Mouse (Mus musculus) midbrain, embryonic 13.5 days (tissue): ENCODE results near the gene Acsbg1. TPM values are rescaled to one million over a fixed set of nuclear protein-coding genes. Genes with fewer than 3 reads are reported as not detected.
"Not testable (repeated sequence)": the region's sequence is repeated elsewhere in the genome, so short reads cannot be mapped to it uniquely, and the experiment has no call there.

Experiments
- ATAC-seq: fragments of 200-750 bp; cut with Nextera tagmentation; 2 replicates; pipeline ENCODE4 v1.8.0; 2017; ENCODE audit warnings: mild to moderate bottlenecking, moderate TSS enrichment, moderate library complexity
- H3K27ac ChIP-seq: fragments of 300-500 bp; sonication (generic); 2 replicates; pipeline ENCODE4 v1.5.1; 2015; ENCODE audit warnings: inconsistent platforms, mild to moderate bottlenecking, moderate library complexity
- H3K27me3 ChIP-seq: fragments of 300-500 bp; sonication (generic); 2 replicates; pipeline ENCODE4 v1.6.1; 2015; ENCODE audit warnings: mild to moderate bottlenecking, inconsistent platforms
- H3K36me3 ChIP-seq: fragments of 300-500 bp; sonication (generic); 2 replicates; pipeline ENCODE4 v1.6.1; 2015; ENCODE audit warnings: mild to moderate bottlenecking, inconsistent platforms
- H3K4me1 ChIP-seq: fragments of 300-500 bp; sonication (generic); replicated peaks from 2 replicates; pipeline ENCODE4 v1.6.1; 2015; ENCODE audit warnings: inconsistent platforms
- H3K4me2 ChIP-seq: fragments of 300-500 bp; sonication (generic); replicated peaks from 2 replicates; pipeline ENCODE4 v1.6.1; 2015; ENCODE audit warnings: moderate library complexity, mild to moderate bottlenecking, inconsistent platforms
- H3K4me3 ChIP-seq: fragments of 300-500 bp; sonication (generic); replicated peaks from 2 replicates; pipeline ENCODE4 v1.5.1; 2015; ENCODE audit warnings: mild to moderate bottlenecking, inconsistent platforms
- H3K9ac ChIP-seq: fragments of 300-500 bp; sonication (generic); replicated peaks from 2 replicates; pipeline ENCODE4 v1.6.1; 2015; ENCODE audit warnings: mild to moderate bottlenecking, inconsistent platforms
- H3K9me3 ChIP-seq: fragments of 300-500 bp; sonication (generic); 2 replicates; pipeline ENCODE4 v1.6.1; 2016; ENCODE audit warnings: mild to moderate bottlenecking, inconsistent platforms
- WGBS: fragments of 180-500 bp; shearing (Covaris S2); methylation state at CpG from one replicate; pipeline ENCODE4 v1.1.7; 2015; 5-methylcytosine and 5-hydroxymethylcytosine counted together
- polyA plus RNA-seq: library from polyadenylated mRNA; unstranded; fragments of >200 nt; fragmentation: Nextera tagmentation; extraction: Ambion mirVana; gene quantifications from 2 replicates; pipeline ENCODE4 v1.2.1, GENCODE M21; 2015

Gene Acsbg1
- polyA plus RNA-seq, 1 experiment from 2014 or later: 8.8 TPM

GRCm38 (mm10) chr9:54691241-54691805 lies 29.7 kb upstream of the Acsbg1 start:
- not testable (repeated sequence) for H3K9me3 ChIP-seq, H3K4me1 ChIP-seq, H3K27ac ChIP-seq, H3K36me3 ChIP-seq
- peak overlapping the region; percentile 48 for H3K9ac ChIP-seq
- ATAC-seq: peak; percentile 43; the same call in 1 of the 2 replicates
- WGBS: 5% methylated on average over 31 of the region's 31 CpGs
- peak overlapping the region; percentile 58 for H3K4me2 ChIP-seq
- peak overlapping the region; percentile 31 for H3K4me3 ChIP-seq
- H3K27me3 ChIP-seq: peaks cover 20% of the 10 kb centered on the region

- H3K9me3 ChIP-seq, H3K27ac ChIP-seq, H3K36me3 ChIP-seq, ATAC-seq, H3K9ac ChIP-seq, H3K4me3 ChIP-seq, H3K4me2 ChIP-seq, H3K4me1 ChIP-seq: not testable (repeated sequence)
- H3K27me3 ChIP-seq: peaks cover 16% of the 10 kb centered on the region; the same call in 1 of the 2 replicates
- 72% methylated on average over 2 of the region's 2 CpGs for whole genome bisulfite sequencing
These were observed 29.0 kb upstream of the Acsbg1 start for GRCm38 (mm10) chr9:54690697-54691096.

- Histone ChIP-seq H3K27ac (no peak overlapping the region), H3K4me2 (no peak overlapping the region), H3K9me3 (no peaks in the 10 kb centered on the region), H3K4me1 (no peaks in the 10 kb centered on the region), H3K4me3 (no peak overlapping the region), H3K27me3 (peaks cover 13% of the 10 kb centered on the region; the same call in 1 of the 2 replicates), H3K36me3 (no peaks in the 10 kb centered on the region), H3K9ac (no peak overlapping the region)
- WGBS: 79% methylated on average over 8 of the region's 8 CpGs
- no peak for ATAC-seq
These were observed 27.8 kb upstream of the Acsbg1 start for GRCm38 (mm10) chr9:54689446-54689845.

- H3K4me2 ChIP-seq: no peak overlapping the region
- peaks cover 10% of the 10 kb centered on the region; the same call in 1 of the 2 replicates for H3K27me3 ChIP-seq
- no peak overlapping the region for H3K9ac ChIP-seq
- no peaks in the 10 kb centered on the region for H3K4me1 ChIP-seq
- no peak overlapping the region for H3K4me3 ChIP-seq
- no peaks in the 10 kb centered on the region for H3K36me3 ChIP-seq
- H3K9me3 ChIP-seq: no peaks in the 10 kb centered on the region
- 66% methylated on average over 14 of the region's 14 CpGs for WGBS
- no peak for ATAC-seq
- H3K27ac ChIP-seq: no peak overlapping the region
These were observed 25.9 kb upstream of the Acsbg1 start for GRCm38 (mm10) chr9:54687246-54688236.

DNA sequence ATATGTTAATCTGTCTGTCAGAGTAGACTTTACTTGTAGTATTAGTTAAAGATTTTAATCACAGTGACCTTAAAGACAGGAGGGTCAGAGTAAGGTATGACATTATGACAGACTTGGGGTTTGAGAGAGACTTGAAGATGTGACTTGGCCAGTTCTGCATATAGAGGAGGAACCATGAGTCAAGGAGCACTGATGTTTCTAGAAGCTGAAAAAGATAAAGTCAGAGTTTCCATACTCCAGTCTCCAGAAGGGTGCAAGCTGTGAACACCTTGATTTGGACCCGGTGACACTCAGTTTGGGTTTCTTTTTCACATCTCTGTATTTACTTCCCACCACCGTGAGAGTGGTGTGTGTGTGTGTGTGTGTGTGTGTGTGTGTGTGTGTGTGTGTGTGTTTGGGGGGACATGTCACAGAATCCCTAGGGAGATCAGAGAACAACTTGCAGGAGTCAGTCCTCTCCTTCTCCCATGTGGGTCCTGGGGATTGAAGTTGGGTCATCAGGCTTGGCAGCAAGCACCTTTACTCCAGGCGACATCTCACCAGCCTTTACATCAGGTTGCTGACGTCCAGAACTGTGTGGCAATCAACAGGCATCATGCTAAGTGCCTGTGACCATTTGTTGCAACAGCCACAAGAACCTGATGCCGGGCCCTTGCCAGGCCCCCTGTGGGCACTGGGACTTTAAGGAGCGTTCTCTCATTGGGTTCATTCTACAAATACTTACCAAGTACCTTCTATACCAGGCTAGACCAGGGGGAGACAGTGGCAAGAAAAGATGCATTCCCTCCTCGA lies 22.3 kb upstream of the Acsbg1 start:
- WGBS: 78% methylated on average over 7 of the region's 7 CpGs
- Histone ChIP-seq H3K4me2 (no peak overlapping the region), H3K36me3 (no peaks in the 10 kb centered on the region), H3K9me3 (no peaks in the 10 kb centered on the region), H3K27me3 (no peaks in the 10 kb centered on the region), H3K4me1 (no peaks in the 10 kb centered on the region), H3K4me3 (no peak overlapping the region), H3K9ac (no peak overlapping the region), H3K27ac (no peak overlapping the region)
- no peak for ATAC-seq

DNA sequence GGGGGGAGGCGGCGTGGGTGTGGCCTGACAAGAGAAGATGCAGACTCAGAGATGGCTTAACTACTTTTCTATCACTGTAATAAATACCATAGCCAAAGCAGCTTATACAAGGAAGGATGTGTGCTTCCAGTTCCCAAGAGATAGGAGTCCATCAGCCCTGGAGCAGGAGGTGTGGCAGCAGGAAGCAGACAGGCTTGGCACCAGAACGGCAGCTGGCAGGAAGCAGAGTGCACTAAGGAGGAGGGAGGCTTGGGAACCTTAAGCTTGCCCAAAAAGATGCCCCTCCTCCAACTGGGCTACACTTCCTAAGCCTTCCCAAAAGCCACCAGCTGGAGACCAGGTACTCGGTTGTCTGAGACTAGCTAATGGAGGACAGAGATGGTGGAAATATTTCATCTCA lies 21.2 kb upstream of the Acsbg1 start:
- Histone ChIP-seq H3K4me3 (no peak overlapping the region), H3K4me1 (no peaks in the 10 kb centered on the region), H3K9me3 (no peaks in the 10 kb centered on the region), H3K27ac (no peak overlapping the region), H3K27me3 (no peaks in the 10 kb centered on the region), H3K36me3 (no peaks in the 10 kb centered on the region), H3K4me2 (no peak overlapping the region), H3K9ac (no peak overlapping the region)
- ATAC-seq: no peak
- 87% methylated on average over 4 of the region's 4 CpGs for WGBS

GRCm38 (mm10) chr9:54676531-54676986 lies 14.9 kb upstream of the Acsbg1 start:
- Histone ChIP-seq H3K27ac (no peak overlapping the region), H3K4me3 (peak overlapping the region; percentile 31), H3K36me3 (no peaks in the 10 kb centered on the region), H3K9ac (no peak overlapping the region; the same call in 1 of the 2 replicates), H3K4me1 (no peaks in the 10 kb centered on the region), H3K9me3 (no peaks in the 10 kb centered on the region), H3K4me2 (peak overlapping the region; percentile 54), H3K27me3 (no peaks in the 10 kb centered on the region)
- ATAC-seq: peak; percentile 87
- 1% methylated on average over 14 of the region's 14 CpGs for WGBS

- H3K27ac ChIP-seq: no peak overlapping the region
- no peak overlapping the region for H3K4me3 ChIP-seq
- H3K4me1 ChIP-seq: no peaks in the 10 kb centered on the region
- ATAC-seq: no peak
- no peaks in the 10 kb centered on the region for H3K27me3 ChIP-seq
- H3K9ac ChIP-seq: no peak overlapping the region
- H3K36me3 ChIP-seq: no peaks in the 10 kb centered on the region
- WGBS: 91% methylated on average over 13 of the region's 13 CpGs
- H3K4me2 ChIP-seq: no peak overlapping the region
- no peaks in the 10 kb centered on the region for H3K9me3 ChIP-seq
These were observed 12.2 kb upstream of the Acsbg1 start for GRCm38 (mm10) chr9:54673887-54674286.

DNA sequence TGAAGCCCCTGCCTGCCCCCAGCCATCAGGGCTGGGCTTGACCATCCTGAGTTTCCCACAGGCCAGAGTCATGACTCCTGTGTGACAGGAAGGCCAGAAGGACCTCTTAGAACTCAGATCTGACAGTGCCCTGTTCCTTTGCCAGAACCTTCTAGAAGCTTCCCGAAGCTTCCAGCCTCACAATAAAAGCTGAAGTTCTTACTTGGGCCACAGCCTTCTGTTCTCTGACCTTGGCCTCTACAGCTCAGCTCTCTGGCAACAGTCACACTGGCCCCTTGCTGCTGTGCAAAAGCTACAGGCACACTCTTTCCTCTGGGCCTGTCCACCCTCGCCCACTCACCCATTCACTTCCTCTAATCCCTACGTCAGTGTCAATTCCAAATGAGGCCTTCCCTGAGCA lies 10.3 kb upstream of the Acsbg1 start:
- H3K9ac ChIP-seq: no peak overlapping the region
- H3K4me3 ChIP-seq: no peak overlapping the region
- H3K4me1 ChIP-seq: no peaks in the 10 kb centered on the region
- no peak for ATAC-seq
- 83% methylated on average over 3 of the region's 3 CpGs for WGBS
- no peak overlapping the region for H3K4me2 ChIP-seq
- no peak overlapping the region for H3K27ac ChIP-seq
- no peaks in the 10 kb centered on the region for H3K9me3 ChIP-seq
- no peaks in the 10 kb centered on the region for H3K27me3 ChIP-seq
- no peaks in the 10 kb centered on the region for H3K36me3 ChIP-seq

DNA sequence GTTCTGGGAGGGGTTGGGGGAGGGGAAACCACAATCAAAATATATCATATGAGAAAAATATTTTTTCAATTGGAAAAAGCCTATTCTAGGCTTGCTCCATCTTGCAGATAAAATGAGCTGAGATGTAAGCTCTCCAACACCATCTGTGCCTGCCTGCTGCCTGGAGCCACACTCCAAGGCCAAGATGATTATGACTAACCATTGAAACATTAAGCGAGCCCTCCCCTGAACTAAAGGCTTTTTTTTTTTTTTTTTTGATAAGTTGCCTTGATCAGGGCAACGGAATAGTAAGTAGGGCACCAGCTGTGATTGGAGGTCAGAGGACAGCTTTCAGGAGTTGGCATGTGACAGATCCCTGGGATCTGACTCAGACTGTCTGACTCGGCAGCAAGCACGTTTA lies 6.8 kb upstream of the Acsbg1 start:
- Histone ChIP-seq H3K9me3 (no peaks in the 10 kb centered on the region), H3K27ac (no peak overlapping the region), H3K27me3 (no peaks in the 10 kb centered on the region), H3K36me3 (no peaks in the 10 kb centered on the region), H3K4me2 (no peak overlapping the region), H3K4me3 (no peak overlapping the region), H3K4me1 (no peaks in the 10 kb centered on the region), H3K9ac (no peak overlapping the region)
- no peak for ATAC-seq
- 55% methylated on average over 4 of the region's 4 CpGs for WGBS

DNA sequence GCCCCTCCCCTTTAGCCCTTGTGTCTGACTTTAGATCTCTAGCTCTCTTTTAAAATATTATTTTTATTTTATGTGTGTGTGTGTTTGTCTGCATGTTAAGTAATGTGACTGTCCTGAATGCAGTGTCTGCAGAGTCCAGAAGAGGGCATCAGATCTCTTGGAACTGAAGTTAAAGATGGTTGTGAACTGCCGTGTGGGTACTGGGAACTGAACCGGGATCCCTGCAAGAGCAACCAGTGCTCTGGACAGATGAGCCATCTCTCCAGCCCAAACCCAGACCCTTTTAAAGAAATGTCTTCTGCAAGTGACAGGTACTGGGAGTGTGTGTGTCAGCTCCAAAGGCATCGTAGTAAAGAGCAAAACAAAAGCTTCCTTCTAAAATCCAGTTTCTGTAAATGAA lies 4.4 kb upstream of the Acsbg1 start:
- Histone ChIP-seq H3K4me2 (no peak overlapping the region), H3K36me3 (no peaks in the 10 kb centered on the region), H3K27ac (no peak overlapping the region), H3K4me1 (peaks cover 13% of the 10 kb centered on the region), H3K27me3 (no peaks in the 10 kb centered on the region), H3K4me3 (no peak overlapping the region), H3K9ac (no peak overlapping the region), H3K9me3 (no peaks in the 10 kb centered on the region)
- WGBS: 93% methylated on average over 3 of the region's 3 CpGs
- ATAC-seq: no peak

DNA sequence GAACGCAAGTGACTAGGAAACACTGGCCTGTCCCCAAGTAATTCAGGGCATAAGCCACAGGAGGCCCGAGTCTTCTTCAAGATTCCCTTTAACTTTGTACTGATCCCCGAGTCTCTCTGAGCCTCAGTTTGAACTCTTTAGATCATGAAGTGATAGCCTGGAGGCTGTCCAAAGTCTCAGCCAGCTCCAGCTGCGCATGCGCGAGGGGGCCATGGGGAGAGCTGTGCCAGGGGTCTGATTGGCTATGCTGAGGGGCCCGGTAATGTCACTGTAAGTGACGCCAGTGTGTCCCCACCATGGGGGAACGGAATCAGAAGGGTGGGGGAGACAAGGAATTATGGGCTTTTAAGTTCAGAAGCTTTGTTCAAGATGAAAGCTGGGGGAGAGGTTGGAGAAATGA lies 2.7 kb upstream of the Acsbg1 start:
- Histone ChIP-seq H3K4me3 (no peak overlapping the region), H3K36me3 (no peaks in the 10 kb centered on the region), H3K9me3 (no peaks in the 10 kb centered on the region), H3K27ac (no peak overlapping the region), H3K27me3 (no peaks in the 10 kb centered on the region), H3K4me2 (no peak overlapping the region), H3K9ac (no peak overlapping the region), H3K4me1 (peaks cover 13% of the 10 kb centered on the region)
- 85% methylated on average over 9 of the region's 9 CpGs for WGBS
- ATAC-seq: no peak
